Mouse (Mus musculus) ES-E14 (cell line): ENCODE measurements around the gene Ano7.

Source experiments
- CHD2 ChIP-seq: IDR thresholded peaks from 2 replicates; pipeline ENCODE4 v1.6.1; 2014; ENCODE audit warnings: mild to moderate bottlenecking, low read depth, low read length, inconsistent platforms
- ZC3H11A ChIP-seq: IDR thresholded peaks from 2 replicates; pipeline ENCODE4 v1.6.1; 2012; ENCODE audit warnings: low read depth, mild to moderate bottlenecking, inconsistent platforms, low read length, borderline replicate concordance
- ZNF384 ChIP-seq: IDR thresholded peaks from 2 replicates; pipeline ENCODE4 v1.6.1; 2012; ENCODE audit warnings: low read depth, low read length, inconsistent platforms

- TF ChIP-seq ZC3H11A (no peak), CHD2 (no peak), ZNF384 (no peak)
These were observed 11.1 kb upstream of the Ano7 start for GRCm38 (mm10) chr1:93362661-93363060.
